Mouse (Mus musculus) bone marrow macrophage, adult 2 months (primary cell): Measurements from ENCODE around the gene Cpsf7.

ENCODE experiments used
- CTCF ChIP-seq: IDR thresholded peaks from 2 replicates; pipeline ENCODE4 v1.5.1; 2012; ENCODE audit warnings: low read depth, mild to moderate bottlenecking, low read length, moderate library complexity
- POLR2A ChIP-seq: IDR thresholded peaks from 2 replicates; pipeline ENCODE4 v1.6.1; 2012; ENCODE audit warnings: mild to moderate bottlenecking, low read depth, low read length, borderline replicate concordance

- TF ChIP-seq CTCF (no peak), POLR2A (no peak)
Measured at GRCm38 (mm10) chr19:10555624-10556510, 30.8 kb downstream of the Cpsf7 start, which contains the start of gene Tmem216.
